Mouse (Mus musculus) gonadal fat pad, adult 2 months (tissue): ENCODE measurements around the gene Atg16l1. TPM values are rescaled to one million over a fixed set of nuclear protein-coding genes. Genes with fewer than 3 reads are reported as not detected.

Experiments
- DNase-seq: peaks from one replicate; pipeline ENCODE4 v3.0.0-alpha.2; 2012; ENCODE audit warnings: low read depth
- polyA plus RNA-seq: library from polyadenylated mRNA; depleted of rRNA; stranded (reverse); fragments of >200 nt; gene quantifications from 2 replicates; pipeline ENCODE4 v1.2.3, GENCODE M21; 2012; rRNA removed

Gene Atg16l1
- polyA plus RNA-seq = 26.5 and 38.2 TPM in 2 replicates

- DNase-seq = peak; percentile 77
Observed at GRCm38 (mm10) chr1:87755641-87756470, at the start of gene Atg16l1. TSS of gene Atg16l1 (plus strand) at chr1:87755870.

GRCm38 (mm10) chr1:87706361-87706760, 49.3 kb upstream of the Atg16l1 start:
- no peak for DNase-seq

- DNase-seq = no peak
Observed at GRCm38 (mm10) chr1:87709020-87709419, 46.6 kb upstream of the Atg16l1 start.

- DNase-seq = no peak
Observed at GRCm38 (mm10) chr1:87709661-87710270, 45.9 kb upstream of the Atg16l1 start.

- DNase-seq = no peak
Observed at GRCm38 (mm10) chr1:87711938-87712613, 43.6 kb upstream of the Atg16l1 start.

- DNase-seq = no peak
Observed at GRCm38 (mm10) chr1:87712614-87712971, 43.1 kb upstream of the Atg16l1 start.

GRCm38 (mm10) chr1:87721382-87721781, 34.3 kb upstream of the Atg16l1 start:
- no peak for DNase-seq

GRCm38 (mm10) chr1:87722081-87722480, 33.6 kb upstream of the Atg16l1 start:
- DNase-seq = no peak

- no peak for DNase-seq
Observed at GRCm38 (mm10) chr1:87723351-87723750, 32.3 kb upstream of the Atg16l1 start.

GRCm38 (mm10) chr1:87729070-87729469, 26.6 kb upstream of the Atg16l1 start:
- DNase-seq = no peak

GRCm38 (mm10) chr1:87729850-87730249, 25.8 kb upstream of the Atg16l1 start:
- DNase-seq = no peak

- DNase-seq = no peak
Observed at GRCm38 (mm10) chr1:87730271-87730670, 25.4 kb upstream of the Atg16l1 start.

- DNase-seq = no peak
Observed at GRCm38 (mm10) chr1:87733212-87733611, 22.5 kb upstream of the Atg16l1 start.

- DNase-seq = no peak
Observed at GRCm38 (mm10) chr1:87734153-87734552, 21.5 kb upstream of the Atg16l1 start.

GRCm38 (mm10) chr1:87740584-87741290, 14.9 kb upstream of the Atg16l1 start:
- DNase-seq = no peak

GRCm38 (mm10) chr1:87749360-87749973, 6.2 kb upstream of the Atg16l1 start:
- DNase-seq = no peak

- DNase-seq = no peak
Observed at GRCm38 (mm10) chr1:87763821-87764220, 8.2 kb downstream of the Atg16l1 start.

GRCm38 (mm10) chr1:87765741-87766140, 10.1 kb downstream of the Atg16l1 start:
- DNase-seq = no peak

- DNase-seq = no peak
Observed at GRCm38 (mm10) chr1:87766233-87766632, 10.6 kb downstream of the Atg16l1 start.

GRCm38 (mm10) chr1:87769263-87769662, 13.6 kb downstream of the Atg16l1 start:
- DNase-seq = no peak

GRCm38 (mm10) chr1:87770486-87770885, 14.8 kb downstream of the Atg16l1 start:
- DNase-seq = no peak

- no peak for DNase-seq
Observed at GRCm38 (mm10) chr1:87771724-87772123, 16.1 kb downstream of the Atg16l1 start.
